Mouse (Mus musculus) heart, postnatal 0 days (tissue): ENCODE measurements at regions not wholly inside any gene's neighbourhood (a gene's known extent, or its start where the extent isn't known, plus 50 kb on each side); places are given as distances from the start of the nearest gene placed in this dataset.

Experiments used
- CTCF ChIP-seq: IDR thresholded peaks from 2 replicates; pipeline ENCODE4 v1.5.1; 2016; ENCODE audit warnings: antibody characterized with exemption, control low read depth, low read depth
- EP300 ChIP-seq: IDR thresholded peaks from 2 replicates; pipeline ENCODE4 v1.6.1; 2016; ENCODE audit warnings: antibody characterized with exemption, low read depth

GRCm38 (mm10) chr1:184590634-184591033, 141.8 kb downstream of the Hlx start:
- TF ChIP-seq EP300 (no peak), CTCF (no peak)
